20 mouse cellular contexts compared by ENCODE assay signal in genomic region chr2:118871032-118871431, GRCm38 (mm10). TPM values are rescaled to one million over a fixed set of nuclear protein-coding genes. Genes with fewer than 3 reads are reported as not detected.
DNase-seq lines count a peak whose midpoint lies in the region.
"Had no signal": no experiment of that assay in that cellular context is flagged by ENCODE, and none has a peak within 500 bp of the region (broad histone marks: within the 10 kb centered on the region; RNA-seq: fewer than 3 reads in every experiment).

No protein-coding gene starts in this region.

- peak; percentile 32 to 47 for DNase-seq in layer of hippocampus, postnatal 14 days (ENCODE audit: low spot score in 2 of 2)
- no peak for DNase-seq in layer of hippocampus, adult 11-12 months (ENCODE audit: low spot score)
- DNase-seq in 3T3-L1 (ENCODE audit: low read depth, low spot score): peak; percentile 68
- peak; percentile 18 for DNase-seq in brain, adult 2 months (ENCODE audit: low read depth, low spot score)
- DNase-seq in lung, postnatal 14 days: peak; percentile 27
- no peak for DNase-seq in adrenal gland, postnatal 4 days (ENCODE audit: low spot score in 2 of 2)
- DNase-seq in spleen, postnatal 14 days (ENCODE audit: low spot score in 2 of 2): no peak
- DNase-seq: adrenal gland, adult 8-10 months; cerebellum, adult 11-12 months; cerebellum, adult 9-11 months; embryo, embryonic 11 days; gastrocnemius, adult 2 months; gastrocnemius, postnatal 36 days; heart, adult 2 months; heart, postnatal 4 days; kidney, adult 8-10 months; midbrain, embryonic 14.5 days; retina, postnatal 1 day; right cerebral cortex, postnatal 14 days; thymus, postnatal 14 days had no signal

RNA-seq across cellular contexts. Expression of gene Ivd, which starts 9.3 kb away (rescaled TPM):
- 100 to 1,000 TPM in 1 of 2 experiments, 10 to 100 TPM in 1; 97.2 to 126 TPM for total RNA-seq in layer of hippocampus, postnatal 14 days (2021)
- total RNA-seq in adrenal gland, postnatal 4 days (2021): 100 to 1,000 TPM; 166 to 176 TPM

RNA-seq across cellular contexts. Expression of gene Bahd1, which starts 29.1 kb away (rescaled TPM):
- 10 to 100 TPM; 36.6 to 36.7 TPM for total RNA-seq in layer of hippocampus, postnatal 14 days (2021)
- total RNA-seq in adrenal gland, postnatal 4 days (2021): 10 to 100 TPM; 51.5 to 54.1 TPM

RNA-seq across cellular contexts. Expression of gene Chst14, which starts 55.3 kb away (rescaled TPM):
- 1 to 10 TPM; 2.5 to 3.2 TPM for total RNA-seq in layer of hippocampus, postnatal 14 days (2021)
- total RNA-seq in adrenal gland, postnatal 4 days (2021): 10 to 100 TPM; 23.0 to 24.5 TPM

RNA-seq across cellular contexts. Expression of gene Knstrn, which starts 57.2 kb away (rescaled TPM):
- 1 to 10 TPM; 2.4 to 3.2 TPM for total RNA-seq in layer of hippocampus, postnatal 14 days (2021)
- 10 to 100 TPM; 28.0 to 28.8 TPM for total RNA-seq in adrenal gland, postnatal 4 days (2021)

Comparison
In these comparisons a context has a peak if more than half of its experiments do, and no peak if none do; other contexts are left out.
1. DNase-seq: peak in layer of hippocampus, postnatal 14 days (2 of 2), 3T3-L1 (single experiment), brain, adult 2 months (single experiment) and lung, postnatal 14 days (single experiment); none in layer of hippocampus, adult 11-12 months (single experiment), adrenal gland, postnatal 4 days (0 of 2) and spleen, postnatal 14 days (0 of 2).
2. RNA of gene Chst14, which starts 55.3 kb away (total RNA-seq): 23.0 to 24.5 TPM in adrenal gland, postnatal 4 days; 2.5 to 3.2 TPM in layer of hippocampus, postnatal 14 days; every median in the first group is over 4 times any median in the second.